Mouse (Mus musculus) forebrain, embryonic 13.5 days (tissue): ENCODE results near the gene Trpm2. TPM values are rescaled to one million over a fixed set of nuclear protein-coding genes. Genes with fewer than 3 reads are reported as not detected.
A peak's percentile ranks its signal among the peaks of the same experiment; 100 is the strongest.

Experiments
- ATAC-seq: fragments of 200-750 bp; cut with Nextera tagmentation; 2 replicates; pipeline ENCODE4 v1.8.0; 2017
- H3K27ac ChIP-seq: fragments of 300-500 bp; sonication (generic); 2 replicates; pipeline ENCODE4 v1.5.1; 2015; ENCODE audit warnings: inconsistent platforms, mild to moderate bottlenecking, moderate library complexity
- H3K27me3 ChIP-seq: fragments of 300-500 bp; sonication (generic); 2 replicates; pipeline ENCODE4 v1.6.1; 2015; ENCODE audit warnings: mild to moderate bottlenecking, inconsistent platforms
- H3K36me3 ChIP-seq: fragments of 300-500 bp; sonication (generic); 2 replicates; pipeline ENCODE4 v1.6.1; 2015; ENCODE audit warnings: mild to moderate bottlenecking, inconsistent platforms; ENCODE audit not compliant: poor library complexity, severe bottlenecking
- H3K4me1 ChIP-seq: fragments of 300-500 bp; sonication (generic); 2 replicates; pipeline ENCODE4 v1.6.1; 2015; ENCODE audit warnings: inconsistent platforms
- H3K4me2 ChIP-seq: fragments of 300-500 bp; sonication (generic); 2 replicates; pipeline ENCODE4 v1.6.1; 2015; ENCODE audit warnings: inconsistent platforms, mild to moderate bottlenecking, moderate library complexity
- H3K4me3 ChIP-seq: fragments of 300-500 bp; sonication (generic); 2 replicates; pipeline ENCODE4 v1.5.1; 2015; ENCODE audit warnings: mild to moderate bottlenecking, inconsistent platforms
- H3K9ac ChIP-seq: fragments of 300-500 bp; sonication (generic); 2 replicates; pipeline ENCODE4 v1.6.1; 2015; ENCODE audit warnings: mild to moderate bottlenecking, inconsistent platforms
- H3K9me3 ChIP-seq: fragments of 300-500 bp; sonication (generic); replicated peaks from 2 replicates; pipeline ENCODE4 v1.6.1; 2016; ENCODE audit warnings: inconsistent platforms
- WGBS: fragments of 180-500 bp; shearing (Covaris S2); methylation state at CpG from one replicate; pipeline ENCODE4 v1.1.7; 2015; 5-methylcytosine and 5-hydroxymethylcytosine counted together
- polyA plus RNA-seq: library from polyadenylated mRNA; unstranded; fragments of >200 nt; fragmentation: Nextera tagmentation; extraction: Ambion mirVana; gene quantifications from 2 replicates; pipeline ENCODE4 v1.2.1, GENCODE M21; 2015

Trpm2 gene
- polyA plus RNA-seq, 1 experiment from 2014 or later, result 1.6 TPM

- Histone ChIP-seq H3K9ac (no peak overlapping the region), H3K4me1 (no peaks in the 10 kb centered on the region), H3K36me3 (no peaks in the 10 kb centered on the region), H3K4me3 (no peak overlapping the region), H3K27me3 (no peaks in the 10 kb centered on the region), H3K27ac (no peak overlapping the region), H3K4me2 (no peak overlapping the region), H3K9me3 (no peaks in the 10 kb centered on the region)
- WGBS, result 47% methylated on average over 7 of the region's 7 CpGs
- no peak for ATAC-seq
These were observed 44.2 kb downstream of the Trpm2 start for GRCm38 (mm10) chr10:77926140-77926539.

- no peaks in the 10 kb centered on the region for H3K36me3 ChIP-seq
- no peak overlapping the region for H3K27ac ChIP-seq
- H3K9me3 ChIP-seq, result no peaks in the 10 kb centered on the region
- H3K4me1 ChIP-seq, result no peaks in the 10 kb centered on the region
- no peak overlapping the region for H3K4me3 ChIP-seq
- H3K4me2 ChIP-seq, result no peak overlapping the region
- ATAC-seq, result no peak
- H3K9ac ChIP-seq, result no peak overlapping the region
- no peaks in the 10 kb centered on the region for H3K27me3 ChIP-seq
- WGBS, result 74% methylated on average over 4 of the region's 4 CpGs
These were observed 47.7 kb downstream of the Trpm2 start for GRCm38 (mm10) chr10:77922681-77923080.

GRCm38 (mm10) chr10:77921009-77921408, 49.4 kb downstream of the Trpm2 start:
- Histone ChIP-seq H3K36me3 (no peaks in the 10 kb centered on the region), H3K4me3 (no peak overlapping the region), H3K27ac (no peak overlapping the region), H3K9me3 (no peaks in the 10 kb centered on the region), H3K27me3 (no peaks in the 10 kb centered on the region), H3K4me1 (no peaks in the 10 kb centered on the region), H3K4me2 (no peak overlapping the region), H3K9ac (no peak overlapping the region)
- ATAC-seq, result no peak
- 77% methylated on average over 5 of the region's 5 CpGs for WGBS

GRCm38 (mm10) chr10:77916636-77917335, 53.6 kb downstream of the Trpm2 start:
- no peak overlapping the region for H3K4me3 ChIP-seq
- no peak for ATAC-seq
- H3K9ac ChIP-seq, result no peak overlapping the region
- H3K36me3 ChIP-seq, result no peaks in the 10 kb centered on the region
- H3K9me3 ChIP-seq, result no peaks in the 10 kb centered on the region
- H3K4me1 ChIP-seq, result no peaks in the 10 kb centered on the region
- no peak overlapping the region for H3K4me2 ChIP-seq
- H3K27ac ChIP-seq, result no peak overlapping the region
- no peaks in the 10 kb centered on the region for H3K27me3 ChIP-seq
- WGBS, result 58% methylated on average over 8 of the region's 8 CpGs

- Histone ChIP-seq H3K9ac (no peak overlapping the region), H3K27me3 (no peaks in the 10 kb centered on the region), H3K4me3 (no peak overlapping the region), H3K4me1 (no peaks in the 10 kb centered on the region), H3K36me3 (no peaks in the 10 kb centered on the region), H3K27ac (no peak overlapping the region), H3K4me2 (no peak overlapping the region), H3K9me3 (no peaks in the 10 kb centered on the region)
- no peak for ATAC-seq
- 74% methylated on average over 4 of the region's 4 CpGs for WGBS
These were observed 57.1 kb downstream of the Trpm2 start for GRCm38 (mm10) chr10:77913292-77913691.

GRCm38 (mm10) chr10:77912605-77913004, 57.8 kb downstream of the Trpm2 start:
- no peaks in the 10 kb centered on the region for H3K27me3 ChIP-seq
- no peak overlapping the region for H3K4me2 ChIP-seq

GRCm38 (mm10) chr10:77902894-77903715, 67.3 kb downstream of the Trpm2 start:
- H3K9me3 ChIP-seq, result no peaks in the 10 kb centered on the region; the same call in 1 of the 2 replicates
- peak overlapping the region; percentile 82 for H3K4me2 ChIP-seq
- peaks cover 9% of the 10 kb centered on the region; the same call in 1 of the 2 replicates for H3K27me3 ChIP-seq
- no peaks in the 10 kb centered on the region for H3K36me3 ChIP-seq
- peak overlapping the region; percentile 70 for H3K9ac ChIP-seq
- peak overlapping the region; percentile 59 for H3K4me3 ChIP-seq
- peak; percentile 92 for ATAC-seq
- H3K4me1 ChIP-seq, result 0 out of 2 replicates have a peak, but pooled peaks cover 15% of the 10 kb centered on the region
- 7% methylated on average over 30 of the region's 35 CpGs for WGBS
- H3K27ac ChIP-seq, result no peak overlapping the region

More at GRCm38 (mm10) chr10:77912605-77913004, 57.8 kb downstream of the Trpm2 start:
- no peak overlapping the region for H3K9ac ChIP-seq
- no peaks in the 10 kb centered on the region for H3K4me1 ChIP-seq
- 70% methylated on average over 7 of the region's 7 CpGs for WGBS
- ATAC-seq, result no peak
- H3K27ac ChIP-seq, result no peak overlapping the region
- H3K36me3 ChIP-seq, result no peaks in the 10 kb centered on the region
- H3K4me3 ChIP-seq, result no peak overlapping the region
- H3K9me3 ChIP-seq, result no peaks in the 10 kb centered on the region

GRCm38 (mm10) chr10:77902211-77902893, 68.0 kb downstream of the Trpm2 start, which contains the start of gene Lrrc3:
TSS of gene Lrrc3 (minus strand) at chr10:77902536.
- H3K27ac ChIP-seq, result no peak within 1 kb of the TSS
- no peaks in the 10 kb centered on the region for H3K36me3 ChIP-seq
- peak; percentile 80 for ATAC-seq
- H3K9ac ChIP-seq, result peak within 1 kb of the TSS; percentile 70
- H3K27me3 ChIP-seq, result peaks cover 9% of the 10 kb centered on the region; the same call in 1 of the 2 replicates
- peak within 1 kb of the TSS; percentile 82 for H3K4me2 ChIP-seq
- no peaks in the 10 kb centered on the region; the same call in 1 of the 2 replicates for H3K9me3 ChIP-seq
- under 1% methylated on average over 41 of the region's 46 CpGs for WGBS
- 0 out of 2 replicates have a peak, but pooled peaks cover 15% of the 10 kb centered on the region for H3K4me1 ChIP-seq
- peak within 1 kb of the TSS; percentile 59 for H3K4me3 ChIP-seq

GRCm38 (mm10) chr10:77901871-77902210, 68.5 kb downstream of the Trpm2 start:
- Histone ChIP-seq H3K9me3 (no peaks in the 10 kb centered on the region; the same call in 1 of the 2 replicates), H3K9ac (peak overlapping the region; percentile 70), H3K4me2 (peak overlapping the region; percentile 82), H3K27me3 (peaks cover 9% of the 10 kb centered on the region; the same call in 1 of the 2 replicates), H3K4me1 (0 out of 2 replicates have a peak, but pooled peaks cover 15% of the 10 kb centered on the region), H3K36me3 (no peaks in the 10 kb centered on the region), H3K4me3 (peak overlapping the region; percentile 59), H3K27ac (no peak overlapping the region)
- WGBS, result 1% methylated on average over 14 of the region's 14 CpGs
- ATAC-seq, result peak; percentile 43

- no peaks in the 10 kb centered on the region for H3K36me3 ChIP-seq
- H3K4me2 ChIP-seq, result peak overlapping the region; percentile 82
- no peak for ATAC-seq
- H3K27ac ChIP-seq, result no peak overlapping the region
- peak overlapping the region; percentile 59; the same call in 1 of the 2 replicates for H3K4me3 ChIP-seq
- H3K9ac ChIP-seq, result peak overlapping the region; percentile 70; the same call in 1 of the 2 replicates
- H3K9me3 ChIP-seq, result no peaks in the 10 kb centered on the region; the same call in 1 of the 2 replicates
- H3K4me1 ChIP-seq, result 0 out of 2 replicates have a peak, but pooled peaks cover 15% of the 10 kb centered on the region
- WGBS, result 87% methylated on average over 27 of the region's 27 CpGs
- peaks cover 9% of the 10 kb centered on the region; the same call in 1 of the 2 replicates for H3K27me3 ChIP-seq
These were observed 69.2 kb downstream of the Trpm2 start for GRCm38 (mm10) chr10:77900903-77901818.

GRCm38 (mm10) chr10:77900126-77900525, 70.2 kb downstream of the Trpm2 start:
- H3K36me3 ChIP-seq, result no peaks in the 10 kb centered on the region
- no peak for ATAC-seq
- WGBS, result 80% methylated on average over 7 of the region's 7 CpGs

More at GRCm38 (mm10) chr10:77900126-77900525, 70.2 kb downstream of the Trpm2 start:
- H3K9ac ChIP-seq, result no peak overlapping the region
- peaks cover 9% of the 10 kb centered on the region; the same call in 1 of the 2 replicates for H3K27me3 ChIP-seq
- H3K9me3 ChIP-seq, result no peaks in the 10 kb centered on the region
- 0 out of 2 replicates have a peak, but pooled peaks cover 15% of the 10 kb centered on the region for H3K4me1 ChIP-seq
- no peak overlapping the region for H3K4me3 ChIP-seq
- H3K27ac ChIP-seq, result no peak overlapping the region
- no peak overlapping the region for H3K4me2 ChIP-seq
